Mouse (Mus musculus) E14TG2a.4 (cell line): Measurements from ENCODE around the gene Runx3.

Source experiments
- H3K27me3 ChIP-seq: 2 replicates; pipeline ENCODE4 v1.6.1; 2014; ENCODE audit warnings: low read length, control low read depth; ENCODE audit not compliant: insufficient read depth
- H3K36me3 ChIP-seq: 2 replicates; pipeline ENCODE4 v1.6.1; 2014; ENCODE audit warnings: low read length, control low read depth; ENCODE audit not compliant: insufficient read depth
- H3K4me1 ChIP-seq: replicated peaks from 2 replicates; pipeline ENCODE4 v1.6.1; 2014; ENCODE audit warnings: low read depth, low read length, control low read depth
- H3K4me3 ChIP-seq: replicated peaks from 2 replicates; pipeline ENCODE4 v1.5.1; 2014; ENCODE audit warnings: mild to moderate bottlenecking, low read length
- H3K9me3 ChIP-seq: 2 replicates; pipeline ENCODE4 v1.6.1; 2014; ENCODE audit warnings: low read length, control low read depth
- CTCF ChIP-seq: conservative IDR thresholded peaks from 2 replicates; pipeline ENCODE4 v1.5.1; 2014; ENCODE audit warnings: low read length
- NANOG ChIP-seq: IDR thresholded peaks from 2 replicates; pipeline ENCODE4 v1.6.1; 2014; ENCODE audit warnings: borderline replicate concordance, low read length, mixed read lengths
- POU5F1 ChIP-seq: IDR thresholded peaks from 2 replicates; pipeline ENCODE4 v1.6.1; 2014; ENCODE audit warnings: low read length, borderline replicate concordance

Gene Runx3

GRCm38 (mm10) chr4:135151111-135151987, 30.9 kb downstream of the Runx3 start:
- H3K27me3 ChIP-seq: peaks cover 93% of the 10 kb centered on the region
- H3K9me3 ChIP-seq: peaks cover 16% of the 10 kb centered on the region
- TF ChIP-seq POU5F1 (no peak), NANOG (no peak), CTCF (no peak)
- H3K4me1 ChIP-seq: peaks cover 55% of the 10 kb centered on the region
- peak overlapping the region; percentile 73 for H3K4me3 ChIP-seq
- H3K36me3 ChIP-seq: no peaks in the 10 kb centered on the region

- peaks cover 16% of the 10 kb centered on the region for H3K9me3 ChIP-seq
- H3K27me3 ChIP-seq: peaks cover 90% of the 10 kb centered on the region
- no peak for TF ChIP-seq NANOG
- no peak for TF ChIP-seq CTCF
- no peak for TF ChIP-seq POU5F1
- H3K4me1 ChIP-seq: peaks cover 59% of the 10 kb centered on the region
- H3K4me3 ChIP-seq: peak overlapping the region; percentile 73
- H3K36me3 ChIP-seq: no peaks in the 10 kb centered on the region
These were observed 31.6 kb downstream of the Runx3 start for GRCm38 (mm10) chr4:135151988-135152594.

GRCm38 (mm10) chr4:135152834-135153259, 32.4 kb downstream of the Runx3 start:
- TF ChIP-seq POU5F1: no peak
- no peak for TF ChIP-seq CTCF
- TF ChIP-seq NANOG: no peak
- H3K4me1 ChIP-seq: peaks cover 62% of the 10 kb centered on the region
- peak overlapping the region; percentile 73 for H3K4me3 ChIP-seq
- H3K27me3 ChIP-seq: peaks cover 86% of the 10 kb centered on the region
- H3K9me3 ChIP-seq: peaks cover 16% of the 10 kb centered on the region
- no peaks in the 10 kb centered on the region for H3K36me3 ChIP-seq

GRCm38 (mm10) chr4:135153260-135154088, 33.0 kb downstream of the Runx3 start:
- peaks cover 62% of the 10 kb centered on the region for H3K4me1 ChIP-seq
- TF ChIP-seq POU5F1: no peak
- TF ChIP-seq NANOG: no peak
- TF ChIP-seq CTCF: no peak
- no peaks in the 10 kb centered on the region for H3K36me3 ChIP-seq
- H3K27me3 ChIP-seq: peaks cover 80% of the 10 kb centered on the region
- peaks cover 16% of the 10 kb centered on the region for H3K9me3 ChIP-seq
- peak overlapping the region; percentile 73 for H3K4me3 ChIP-seq

GRCm38 (mm10) chr4:135154089-135154949, 33.9 kb downstream of the Runx3 start:
- peaks cover 67% of the 10 kb centered on the region for H3K4me1 ChIP-seq
- H3K27me3 ChIP-seq: peaks cover 72% of the 10 kb centered on the region
- no peak for TF ChIP-seq POU5F1
- no peak for TF ChIP-seq NANOG
- no peak for TF ChIP-seq CTCF
- H3K36me3 ChIP-seq: no peaks in the 10 kb centered on the region
- peaks cover 16% of the 10 kb centered on the region for H3K9me3 ChIP-seq
- no peak overlapping the region for H3K4me3 ChIP-seq

GRCm38 (mm10) chr4:135155106-135155800, 34.8 kb downstream of the Runx3 start:
- TF ChIP-seq CTCF (no peak), POU5F1 (no peak), NANOG (no peak)
- H3K4me1 ChIP-seq: peaks cover 69% of the 10 kb centered on the region

GRCm38 (mm10) chr4:135155805-135156469, 35.5 kb downstream of the Runx3 start:
- no peak for TF ChIP-seq POU5F1
- no peak for TF ChIP-seq CTCF
- no peak for TF ChIP-seq NANOG

More at GRCm38 (mm10) chr4:135155106-135155800, 34.8 kb downstream of the Runx3 start:
- Histone ChIP-seq H3K9me3 (peaks cover 16% of the 10 kb centered on the region), H3K4me3 (no peak overlapping the region; the same call in 1 of the 2 replicates), H3K36me3 (no peaks in the 10 kb centered on the region), H3K27me3 (peaks cover 62% of the 10 kb centered on the region)

More at GRCm38 (mm10) chr4:135155805-135156469, 35.5 kb downstream of the Runx3 start:
- H3K27me3 ChIP-seq: peaks cover 56% of the 10 kb centered on the region
- peaks cover 16% of the 10 kb centered on the region for H3K9me3 ChIP-seq
- no peak overlapping the region for H3K4me3 ChIP-seq
- H3K36me3 ChIP-seq: no peaks in the 10 kb centered on the region
- H3K4me1 ChIP-seq: peaks cover 68% of the 10 kb centered on the region
